Mouse (Mus musculus) adrenal gland, adult (tissue): Measurements from ENCODE around the gene Cryba2.

ENCODE experiments used
- DNase-seq, 2 experiments: peaks; one replicate each; pipeline ENCODE4 v3.0.0; 2022 to 2023; ENCODE audit warnings: low spot score in 1 of 2; ENCODE audit not compliant: inconsistent age in 2 of 2

Gene Cryba2

DNA sequence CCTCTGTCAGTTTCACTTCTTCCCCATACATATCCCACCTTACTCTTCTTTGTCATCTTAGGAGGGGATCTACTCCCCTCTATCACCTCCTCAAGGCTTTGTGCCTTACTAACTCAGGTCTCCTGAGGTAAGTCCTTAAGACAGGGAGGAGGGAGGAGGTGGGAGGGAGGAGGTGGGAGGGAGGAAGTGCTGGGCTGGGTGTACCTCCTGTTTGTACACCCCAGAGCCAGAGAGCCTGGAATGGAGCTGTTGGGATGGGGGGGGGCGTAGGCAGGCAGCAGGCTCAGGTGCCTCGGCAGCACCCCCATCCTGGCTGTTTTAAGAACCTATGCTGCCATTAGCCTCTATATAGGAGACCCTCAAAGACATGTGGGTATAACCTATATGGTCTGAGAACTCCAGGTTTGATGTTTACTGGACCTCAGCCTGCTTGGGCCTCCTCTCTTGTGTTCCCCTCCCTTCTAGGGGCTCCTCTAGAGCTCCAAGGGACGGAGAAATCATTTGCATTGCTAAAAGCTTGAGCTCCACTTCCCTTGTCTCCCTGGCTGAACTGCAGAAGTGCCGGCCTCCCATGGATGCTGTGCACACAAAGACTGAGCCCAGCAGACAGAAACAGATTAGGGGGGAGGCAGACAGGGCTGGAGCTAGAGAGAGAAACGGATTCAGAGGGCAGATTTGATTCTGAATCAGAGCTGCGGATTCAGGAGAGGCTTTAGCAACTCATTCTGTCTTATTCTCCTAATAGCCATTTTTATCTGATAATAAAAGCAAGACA lies 41.8 kb downstream of the Cryba2 start:
- no peak for DNase-seq

DNA sequence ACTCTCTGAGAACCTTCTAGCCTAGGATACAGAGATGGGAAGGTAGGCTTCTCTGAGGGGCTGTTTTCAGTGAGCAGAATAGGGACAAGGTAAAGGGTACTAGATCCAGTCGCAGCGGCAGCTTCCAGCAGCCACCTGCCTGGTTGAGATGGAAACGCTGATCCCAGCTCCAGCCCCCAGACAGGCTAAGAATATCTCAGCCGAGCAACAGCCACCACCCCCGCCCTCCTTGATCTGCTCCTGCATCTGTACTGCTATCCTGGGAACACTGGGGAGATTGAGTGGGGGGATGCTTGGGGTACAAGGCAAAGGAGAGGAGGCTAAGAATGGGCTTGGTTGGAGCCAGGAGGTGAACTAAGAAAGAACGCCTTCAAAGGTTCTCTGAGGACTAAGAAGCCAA lies 42.7 kb downstream of the Cryba2 start:
- no peak for DNase-seq

DNA sequence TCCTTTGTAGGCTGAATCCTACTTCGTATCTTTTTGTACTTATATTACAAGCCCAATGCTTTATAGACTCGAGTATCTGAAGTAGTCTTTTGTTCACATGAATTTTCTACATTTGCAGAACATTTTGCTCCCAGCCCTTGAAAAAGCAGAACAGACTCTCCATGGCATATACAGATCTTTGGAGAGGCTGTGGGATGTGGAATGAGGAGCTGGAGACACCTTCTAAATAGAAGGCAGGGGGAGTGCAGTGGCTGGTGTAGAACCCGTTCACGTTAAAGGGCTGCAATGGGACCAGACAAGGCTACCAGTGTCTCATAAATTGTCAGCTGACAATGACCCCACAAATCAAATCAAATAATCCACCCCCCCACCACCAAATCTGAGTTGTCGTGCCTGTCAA lies 44.0 kb downstream of the Cryba2 start:
- no peak for DNase-seq

DNA sequence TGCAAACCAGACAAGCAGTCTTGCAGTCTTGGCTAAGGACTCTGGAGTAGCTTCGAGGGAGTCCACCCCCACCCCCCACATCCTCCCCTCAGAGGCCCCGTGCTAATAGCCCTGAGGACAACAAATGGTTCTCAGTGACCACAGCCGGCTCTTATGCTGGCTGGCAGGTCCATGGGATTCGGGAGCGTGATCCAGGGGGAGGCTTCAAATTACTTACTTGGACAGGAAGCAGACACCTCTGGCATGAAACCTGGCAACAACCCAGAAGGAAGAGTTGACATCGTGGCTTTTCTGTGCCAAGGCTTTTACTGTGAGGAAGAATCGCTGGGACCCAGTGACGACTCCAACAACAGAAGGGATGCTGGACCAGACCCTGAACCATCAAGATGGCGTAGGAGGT lies 46.6 kb downstream of the Cryba2 start:
- DNase-seq: no peak

DNA sequence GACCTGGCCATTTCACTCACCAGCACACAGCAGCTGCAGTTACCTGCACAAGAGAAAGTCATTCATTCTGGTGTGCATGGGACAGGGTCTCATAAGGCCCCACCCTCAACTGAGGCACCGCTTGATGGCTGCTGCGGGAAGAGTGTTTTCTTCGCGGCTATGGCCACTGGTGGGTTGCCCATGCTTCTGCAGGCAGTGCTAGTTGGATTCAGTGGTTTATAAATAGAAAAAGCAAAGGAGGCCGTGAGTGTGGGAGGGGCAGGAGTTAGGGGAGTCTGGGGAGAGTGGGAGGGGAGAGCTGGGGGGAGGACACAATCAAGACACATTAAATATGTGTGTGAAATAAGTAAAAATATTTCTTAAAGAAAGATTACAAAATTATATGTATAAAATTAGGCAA lies 49.9 kb downstream of the Cryba2 start:
- no peak for DNase-seq
